Mouse (Mus musculus) CD4-positive helper T cell, adult 2 months (primary cell): ENCODE measurements at regions not wholly inside any gene's neighbourhood (a gene's known extent, or its start where the extent isn't known, plus 50 kb on each side); places are given as distances from the start of the nearest gene placed in this dataset.
A peak's percentile ranks its signal among the peaks of the same experiment; 100 is the strongest.
"Not testable (repeated sequence)": the region's sequence is repeated elsewhere in the genome, so short reads cannot be mapped to it uniquely, and the experiment has no call there.

Experiments
- DNase-seq: peaks from one replicate; pipeline ENCODE4 v3.0.0-alpha.2; 2012; ENCODE audit warnings: low read depth, missing footprints, low spot score

DNA sequence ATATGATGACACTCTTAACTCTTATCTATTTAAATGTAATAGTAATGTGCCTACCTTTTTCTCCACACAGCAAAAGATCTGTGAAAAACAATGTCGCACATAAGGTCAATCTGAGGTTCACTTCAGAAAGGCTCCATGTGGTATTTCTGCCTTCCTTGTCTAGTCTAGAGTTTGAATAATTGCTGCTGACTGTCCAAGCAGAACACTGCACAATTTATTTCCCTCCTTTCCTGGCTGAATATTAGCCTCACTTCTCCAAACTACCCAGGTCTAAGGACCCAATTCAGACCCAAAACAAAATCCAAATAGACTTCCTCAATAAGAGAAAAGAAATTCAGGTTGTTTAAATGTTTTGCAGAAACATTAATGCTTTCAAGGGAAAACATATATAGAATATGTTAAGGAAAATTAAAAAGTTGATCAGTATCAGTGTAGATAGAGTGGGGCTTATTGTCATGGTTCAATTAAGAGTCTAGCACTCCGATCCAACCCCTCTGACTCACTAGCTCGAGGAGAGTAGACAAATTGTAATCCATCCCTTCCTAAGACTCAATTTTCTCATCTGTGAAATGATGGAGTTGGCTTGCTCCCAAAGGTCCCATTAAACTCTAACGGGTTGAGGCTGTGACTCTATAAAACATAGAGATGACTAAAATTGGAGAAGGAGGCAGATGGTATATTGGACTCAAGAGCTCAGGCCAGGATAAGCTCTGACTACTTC is 215.4 kb upstream of the Tbl1xr1 start:
- DNase-seq = no peak

DNA sequence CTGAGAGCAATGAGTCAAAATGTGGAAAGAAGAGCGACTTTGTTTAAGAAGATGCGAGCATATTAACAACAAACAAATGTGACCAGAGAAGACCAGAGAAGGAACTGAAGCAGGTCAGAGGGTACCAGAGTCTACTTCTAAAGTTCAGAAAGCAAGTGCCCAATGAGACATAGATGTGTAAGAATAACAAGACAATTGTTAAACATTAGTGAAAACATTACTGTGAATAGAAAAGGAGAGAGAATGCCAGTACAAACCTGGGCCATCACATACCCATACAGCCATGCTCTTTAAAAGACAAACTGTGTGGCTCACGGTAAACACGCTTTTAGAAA is 214.8 kb upstream of the Tbl1xr1 start:
- DNase-seq = no peak

DNA sequence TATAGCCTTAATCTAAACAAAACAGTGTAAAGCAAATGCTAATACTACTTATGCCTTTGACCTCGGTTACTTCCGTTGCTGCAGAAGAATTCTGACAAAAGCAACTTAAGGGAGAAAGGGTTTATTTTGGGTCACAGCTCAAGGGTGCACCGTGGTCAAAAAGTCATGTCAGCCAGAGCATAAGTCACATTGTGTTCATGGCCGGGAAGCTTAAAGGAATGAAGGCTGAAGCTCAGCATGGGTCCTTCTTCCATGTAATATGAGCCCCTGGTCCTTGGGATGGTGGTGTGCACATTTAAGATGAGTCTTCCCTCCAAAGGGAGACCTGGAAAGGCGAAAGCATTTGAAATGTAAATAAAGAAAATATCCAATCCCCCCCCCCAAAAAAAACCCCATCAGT is 212.1 kb upstream of the Tbl1xr1 start:
- DNase-seq = no peak

DNA sequence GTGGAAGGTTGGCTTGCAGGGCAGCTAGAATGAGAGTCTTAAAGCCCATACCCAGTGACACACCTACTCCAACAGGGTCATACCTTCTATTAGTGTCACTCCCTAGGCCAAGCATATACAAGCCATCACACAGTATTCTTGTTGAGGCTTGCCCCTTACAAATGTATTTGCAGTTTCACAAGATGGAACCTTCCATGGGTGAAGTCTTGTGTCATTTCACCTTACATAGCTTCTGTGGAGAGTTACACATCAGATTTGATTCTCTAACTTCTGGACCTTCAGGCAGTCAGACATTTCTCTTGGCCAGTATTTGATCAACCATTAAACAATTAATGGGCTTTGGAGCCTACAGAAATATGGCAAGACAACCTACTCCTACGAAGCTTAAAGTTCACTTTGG is 210.6 kb upstream of the Tbl1xr1 start:
- no peak for DNase-seq

DNA sequence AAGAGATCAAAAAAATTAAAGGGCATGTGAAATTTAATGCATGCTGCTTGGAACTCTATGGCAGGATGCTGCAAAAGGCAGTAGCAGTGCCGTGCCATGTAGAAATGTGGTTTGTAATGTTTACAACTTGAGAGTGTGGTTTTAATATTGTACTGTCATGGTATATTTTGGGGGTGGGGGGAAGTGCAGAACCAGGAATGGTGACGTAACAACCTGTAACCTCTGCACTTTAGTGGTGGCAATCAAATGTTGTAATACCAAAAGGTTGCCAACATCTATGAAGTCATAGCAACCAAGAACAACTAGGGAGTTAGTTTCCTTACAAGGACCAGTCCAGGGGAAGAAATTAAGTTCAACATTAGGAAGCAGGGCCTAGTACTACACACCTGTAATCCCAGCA is 198.1 kb upstream of the Tbl1xr1 start:
- DNase-seq = no peak

DNA sequence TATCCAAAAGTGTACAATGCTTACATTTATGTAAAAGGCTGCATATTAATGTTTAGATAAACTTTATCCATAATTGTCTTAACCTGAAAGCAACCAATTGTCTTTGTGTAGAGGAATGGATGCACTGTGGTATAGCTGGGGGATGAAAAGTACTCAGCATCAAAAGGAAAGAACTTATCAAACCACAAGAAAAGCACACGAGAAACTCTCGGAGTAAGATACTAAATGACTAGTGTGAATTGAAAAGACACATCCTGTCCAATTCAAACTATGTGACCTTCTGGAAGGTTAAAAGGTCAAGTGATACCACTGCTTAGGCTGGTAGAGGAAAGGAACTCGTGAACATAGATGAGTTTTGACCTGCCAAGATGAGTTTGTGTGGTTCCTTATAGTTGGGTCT is 192.2 kb upstream of the Tbl1xr1 start:
- DNase-seq = peak; percentile 35

DNA sequence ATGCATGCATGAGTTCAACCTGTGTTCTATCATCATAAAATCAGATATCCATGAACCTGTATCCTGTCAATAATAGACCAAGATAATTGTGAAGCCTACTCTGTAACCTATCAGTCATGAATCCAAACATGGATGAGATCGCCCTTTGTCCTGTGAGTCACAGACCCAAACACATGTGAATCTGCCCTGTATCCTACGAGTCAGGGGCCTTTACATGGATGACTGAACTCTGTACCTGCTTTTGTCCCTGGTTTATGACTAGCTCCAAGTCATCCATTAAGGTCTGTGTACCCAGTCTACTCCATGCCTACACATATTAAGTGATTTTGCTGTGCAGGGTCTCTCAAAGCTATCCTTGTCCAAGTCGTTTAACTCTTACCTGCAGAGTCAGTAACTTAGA is 187.7 kb upstream of the Tbl1xr1 start:
- no peak for DNase-seq

DNA sequence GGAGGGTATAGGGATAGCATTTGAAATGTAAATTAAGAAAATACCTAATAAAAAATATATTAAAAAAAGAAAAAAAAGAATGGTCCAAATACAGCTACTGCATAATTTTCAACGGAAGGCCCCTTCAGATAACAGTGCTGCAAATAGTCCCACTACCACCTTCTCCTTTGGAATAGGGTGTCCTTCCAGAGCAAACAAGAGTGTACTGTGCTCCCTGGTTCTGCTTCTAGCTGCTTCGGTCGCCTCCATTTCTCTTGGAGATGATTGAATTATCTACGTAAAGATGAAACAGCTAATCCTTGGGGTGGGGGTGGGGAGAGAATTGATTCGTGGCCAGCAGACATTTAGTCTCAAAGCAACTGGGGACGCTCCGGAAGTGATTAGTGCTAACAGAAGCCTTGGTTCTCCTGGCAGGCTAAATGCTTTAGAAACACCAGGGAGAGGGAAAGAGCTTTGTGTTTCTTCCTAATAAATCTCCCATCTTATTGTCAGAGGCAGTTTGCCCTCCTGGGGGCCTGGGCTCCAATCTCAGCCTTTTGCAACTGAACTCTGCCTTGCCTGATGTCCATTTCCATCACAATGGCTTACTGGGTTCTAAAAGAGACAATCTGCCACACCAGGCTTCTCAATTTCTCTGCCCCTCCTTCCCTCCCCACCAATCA is 184.5 kb upstream of the Tbl1xr1 start:
- DNase-seq = no peak

DNA sequence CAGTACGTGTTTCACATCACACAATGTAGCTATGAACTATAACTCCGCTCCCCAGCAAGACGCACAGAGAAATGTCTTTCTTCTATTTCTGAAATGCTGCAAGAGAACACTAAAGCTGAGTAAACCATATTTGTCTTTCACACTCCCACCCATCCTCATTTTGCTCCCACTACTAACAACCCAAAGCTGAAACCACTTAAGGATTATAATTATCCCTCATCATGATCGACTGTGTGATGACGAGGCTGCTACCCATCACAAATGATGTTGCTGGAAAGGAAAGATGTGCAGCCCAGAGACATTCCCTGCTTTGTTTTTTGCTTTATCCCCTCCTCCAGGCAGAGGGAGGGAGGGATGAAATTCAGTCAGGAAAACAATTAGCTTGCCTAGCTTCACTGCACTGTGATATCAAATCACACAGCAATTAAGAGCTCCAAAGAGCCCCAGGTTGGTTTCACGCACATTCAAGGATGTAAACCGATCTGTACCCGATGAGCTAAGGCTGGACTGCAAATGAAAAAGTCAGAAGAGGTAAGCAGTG is 183.5 kb upstream of the Tbl1xr1 start:
- DNase-seq = no peak

DNA sequence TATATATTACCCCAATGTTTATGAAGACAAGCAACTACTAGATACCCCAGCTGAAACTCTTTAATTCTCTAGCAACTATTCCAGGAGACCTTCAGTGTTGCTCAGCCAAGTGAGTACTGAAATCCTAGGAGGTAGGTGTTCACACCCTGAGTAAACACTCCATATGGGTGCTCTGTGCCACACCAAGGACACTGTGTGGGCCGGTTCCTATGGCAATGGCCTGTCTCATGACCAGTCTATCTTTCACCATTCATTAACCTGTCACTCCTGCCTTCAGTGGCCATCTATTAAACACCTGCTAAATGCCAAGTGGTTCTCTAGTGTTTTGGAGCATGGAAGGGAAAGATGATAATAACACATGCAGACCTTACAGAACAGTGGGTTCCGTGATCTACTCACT is 180.9 kb upstream of the Tbl1xr1 start:
- DNase-seq = no peak

DNA sequence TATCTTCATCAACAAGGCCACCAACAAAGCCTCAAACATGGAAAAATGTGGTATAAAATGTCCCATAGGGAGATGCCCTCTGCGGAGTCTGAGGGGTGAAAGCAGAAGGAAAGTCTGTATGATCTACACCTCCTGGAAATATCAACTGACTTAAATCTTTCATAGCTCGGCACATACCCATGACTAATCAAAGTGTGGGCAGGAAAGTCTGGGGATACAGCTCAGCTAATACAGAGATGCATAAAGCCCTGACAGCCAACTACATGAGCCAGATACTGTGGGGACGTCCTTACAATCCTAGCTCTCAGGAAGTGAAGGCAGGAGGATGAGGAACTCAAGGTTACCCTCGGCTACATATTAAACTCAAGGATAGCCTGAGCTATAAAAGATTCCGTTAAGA is 178.2 kb upstream of the Tbl1xr1 start:
- DNase-seq = no peak

DNA sequence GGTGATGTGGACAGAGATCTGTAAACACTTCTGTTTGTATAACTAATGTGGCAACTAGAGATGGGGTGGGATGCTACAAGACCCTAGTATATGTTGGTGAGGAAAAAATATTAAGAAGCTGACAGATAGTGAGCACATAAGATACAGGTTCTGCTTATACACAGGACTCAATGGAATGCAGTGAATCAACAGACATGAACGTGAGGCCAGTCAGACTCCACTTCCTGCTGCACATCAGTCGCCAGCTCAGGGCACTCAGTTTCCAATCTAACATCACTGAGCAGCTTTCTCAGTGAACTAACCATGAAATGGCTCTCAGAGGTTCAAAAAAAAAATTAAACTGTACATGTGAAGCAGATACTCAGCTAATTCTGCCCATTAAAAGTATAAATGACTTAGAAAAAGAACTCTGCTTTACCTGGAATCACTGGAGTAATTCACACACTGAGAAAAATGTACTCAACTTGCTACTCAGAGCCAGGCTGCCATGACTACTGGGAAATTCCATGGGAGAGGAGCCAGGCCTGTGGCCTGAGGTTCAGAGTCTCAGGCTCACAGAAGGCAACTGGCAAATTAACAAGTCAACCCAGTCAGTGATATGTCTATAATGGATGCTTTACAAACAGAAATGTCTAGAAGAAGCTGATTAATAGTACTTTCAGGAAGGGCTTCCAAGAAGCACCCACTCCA is 170.9 kb upstream of the Tbl1xr1 start:
- no peak for DNase-seq

DNA sequence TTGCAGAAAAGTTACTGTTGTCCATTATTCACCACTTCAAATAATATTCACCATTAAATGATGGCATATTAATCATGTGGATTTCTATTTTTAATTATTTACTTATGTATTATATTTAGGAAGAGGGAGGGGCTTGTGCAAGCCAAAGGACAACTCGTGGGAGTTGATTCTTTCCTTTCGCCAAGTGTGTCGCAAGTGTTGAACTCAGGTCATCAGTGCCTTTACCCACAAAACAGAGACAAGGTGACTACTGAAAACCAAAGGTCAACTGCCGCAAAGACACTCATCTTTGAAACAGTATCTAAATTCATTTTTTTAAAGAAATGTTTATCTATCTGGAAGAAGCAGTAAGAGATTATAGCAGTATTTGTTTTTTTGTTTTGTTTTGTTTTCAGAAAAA is 167.6 kb upstream of the Tbl1xr1 start:
- DNase-seq = no peak

DNA sequence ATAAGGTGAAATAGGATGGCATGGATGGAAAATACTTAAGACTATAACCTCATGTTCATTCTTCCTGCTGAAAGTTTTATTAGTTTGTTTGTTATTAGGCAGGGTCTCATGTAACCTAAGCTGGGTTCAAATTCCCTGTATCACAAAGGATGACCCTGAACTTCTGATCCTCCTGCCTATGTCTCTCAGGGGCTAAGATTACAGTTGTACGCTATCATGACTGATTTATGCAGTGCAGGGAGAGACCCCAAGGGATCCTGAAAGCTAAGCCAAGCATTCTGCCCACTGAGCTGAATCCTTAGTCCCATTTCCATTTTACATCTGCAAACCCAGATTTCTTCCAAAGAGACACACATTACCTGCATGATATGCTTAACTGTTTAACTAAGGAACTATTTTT is 166.4 kb upstream of the Tbl1xr1 start:
- no peak for DNase-seq

DNA sequence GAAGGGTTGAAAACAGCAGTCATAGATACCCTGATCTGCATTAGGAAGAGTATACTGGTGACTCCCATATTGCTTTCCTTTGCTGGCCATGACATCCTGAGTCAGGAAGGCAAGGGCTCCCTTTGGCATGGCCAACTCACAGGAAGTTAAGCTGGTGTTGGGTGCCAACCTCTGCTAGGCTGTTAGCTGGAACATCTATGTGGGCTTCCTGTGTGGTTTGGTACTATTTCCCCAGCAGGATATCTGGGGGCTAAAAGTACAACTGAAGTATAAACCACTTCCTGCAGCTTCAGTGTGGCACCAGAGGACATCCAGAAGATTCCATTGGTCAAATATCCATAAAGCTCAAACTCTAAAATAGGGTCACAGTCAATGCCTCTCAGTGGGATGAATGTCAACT is 165.4 kb upstream of the Tbl1xr1 start:
- DNase-seq = peak; percentile 72

DNA sequence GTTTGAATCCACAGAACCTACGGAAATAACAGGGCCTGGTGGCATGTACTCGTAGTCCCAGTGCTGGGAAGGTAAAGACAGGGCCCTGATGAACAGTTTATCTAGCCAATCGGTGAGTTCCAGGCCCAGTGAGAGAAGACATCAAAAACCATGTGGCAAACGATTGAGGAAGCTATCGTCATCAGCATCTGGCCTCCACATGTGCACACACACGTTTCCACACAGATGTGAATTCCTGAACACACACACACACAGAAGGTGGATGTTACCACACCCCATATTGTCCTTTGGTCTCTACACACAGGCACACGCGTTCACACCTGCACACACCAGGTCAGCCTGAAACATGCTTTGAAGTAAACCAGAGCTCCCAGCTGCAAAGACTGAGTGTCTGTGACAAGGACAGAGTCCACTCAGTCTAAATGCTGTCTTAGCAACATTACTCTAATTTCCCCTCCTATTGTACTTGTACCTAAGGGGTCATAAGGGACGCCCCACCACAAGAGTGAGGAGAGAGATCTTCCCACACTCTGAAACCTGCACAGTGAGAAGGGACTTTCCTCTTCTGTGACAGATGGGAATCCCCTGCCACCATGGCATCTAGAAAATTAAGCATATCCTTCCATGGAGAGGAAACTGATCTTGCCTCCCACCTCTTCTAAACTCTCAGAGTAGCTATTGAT is 159.1 kb upstream of the Tbl1xr1 start:
- DNase-seq = peak; percentile 83

DNA sequence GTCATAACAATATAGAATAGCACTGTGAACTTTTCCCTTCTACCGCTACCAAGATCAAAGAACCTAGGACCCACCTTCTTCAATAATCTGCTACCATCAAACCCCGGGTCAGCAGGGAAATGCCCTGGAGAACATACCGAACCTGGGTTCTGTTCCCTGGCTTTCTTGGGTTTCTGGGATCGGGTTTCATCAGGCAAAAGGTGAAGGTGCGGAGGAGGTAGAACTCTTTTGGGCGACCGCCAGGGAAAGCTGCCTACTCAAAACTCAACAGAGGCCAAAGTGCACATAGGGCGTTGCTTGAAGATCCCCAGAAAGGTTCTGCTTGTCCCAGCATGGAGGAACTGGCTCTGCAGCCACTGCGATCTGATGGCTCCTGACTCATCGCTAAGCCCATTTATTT is 158.0 kb upstream of the Tbl1xr1 start:
- no peak for DNase-seq

DNA sequence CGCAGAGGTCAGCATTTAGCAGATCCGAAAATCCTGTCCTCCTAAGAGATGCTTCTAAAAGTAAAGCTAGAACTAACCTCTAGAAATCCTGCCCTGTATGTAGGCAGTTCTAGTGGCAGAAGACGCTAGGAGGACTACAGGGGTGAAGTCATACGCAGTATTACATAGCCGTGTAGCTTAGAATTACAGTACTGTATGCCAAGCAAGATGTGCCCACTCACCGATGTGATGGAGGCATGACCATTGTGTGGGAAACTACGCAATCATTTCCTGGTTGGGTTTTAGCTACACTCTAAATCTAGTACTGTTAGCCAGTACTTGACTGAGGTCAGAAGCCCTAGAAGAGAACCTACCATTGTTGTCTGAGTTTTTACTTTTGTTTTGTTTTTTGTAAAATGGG is 156.5 kb upstream of the Tbl1xr1 start:
- DNase-seq = no peak

DNA sequence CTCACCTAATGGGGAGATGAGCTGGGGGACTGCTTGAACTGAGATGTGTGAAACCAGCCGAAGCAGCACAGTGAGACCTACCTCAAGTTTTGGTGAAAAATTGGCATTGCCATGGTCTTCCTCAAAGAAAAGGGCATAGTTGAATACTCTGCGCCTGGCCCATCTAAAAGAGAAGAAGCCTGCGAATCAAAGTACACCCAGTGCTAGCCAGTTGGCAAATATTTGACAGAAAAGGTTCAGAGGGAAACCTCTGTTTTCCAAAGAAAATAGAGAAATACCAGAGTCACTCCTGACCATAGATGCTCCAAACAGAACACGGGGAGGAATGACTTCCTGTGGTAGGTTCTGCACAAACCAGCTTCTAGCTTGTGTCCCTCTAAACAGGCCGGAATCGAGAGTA is 144.5 kb upstream of the Tbl1xr1 start:
- no peak for DNase-seq

DNA sequence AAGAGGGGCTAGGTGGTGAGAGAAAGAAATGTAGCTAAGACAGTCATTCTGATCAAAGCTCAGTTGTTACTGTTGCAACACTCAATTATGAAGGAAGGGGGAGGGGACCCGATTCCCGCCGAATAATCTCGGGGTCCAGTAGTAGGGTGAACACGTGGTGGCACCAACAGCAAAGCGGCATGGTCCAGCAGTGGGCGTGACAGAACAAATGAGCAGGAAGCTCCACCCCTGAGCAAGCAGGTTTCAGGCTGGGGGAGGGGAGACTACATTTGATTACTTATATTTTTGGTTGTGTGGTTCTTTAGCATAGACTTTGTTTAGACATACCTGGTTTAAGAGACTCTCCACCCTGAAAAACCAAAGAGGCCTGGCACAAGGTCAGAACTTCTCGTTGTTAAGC is 143.8 kb upstream of the Tbl1xr1 start:
- not testable (repeated sequence) for DNase-seq

DNA sequence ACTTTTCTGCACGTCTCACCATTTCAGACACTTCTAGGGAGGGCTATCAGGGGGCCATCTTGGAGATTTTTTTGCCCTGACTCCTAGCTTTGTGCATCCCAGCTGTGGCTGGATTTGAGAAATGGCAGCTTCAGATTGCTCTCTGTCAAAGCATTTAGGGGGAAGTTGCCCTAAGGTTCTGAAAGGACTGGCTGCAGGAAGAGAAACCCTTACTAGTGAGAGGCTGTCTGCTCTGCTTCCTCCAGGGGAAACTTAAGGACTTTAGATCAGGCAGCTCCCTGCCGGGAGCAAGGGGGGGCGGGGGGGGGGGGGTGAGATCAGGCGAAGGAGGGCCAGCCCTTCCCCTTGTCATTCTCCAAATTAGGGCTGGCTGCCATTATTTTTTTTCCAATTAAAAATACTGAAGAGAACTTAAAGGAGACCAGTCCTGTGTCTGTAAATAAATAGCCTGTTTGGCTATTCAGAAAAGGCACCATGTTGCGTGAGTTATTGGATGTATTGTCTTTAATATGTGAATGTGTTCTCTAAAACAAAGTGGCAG is 141.7 kb upstream of the Tbl1xr1 start:
- no peak for DNase-seq
